Mouse (Mus musculus): ENCODE measurements around the gene Ttc41. TPM values are rescaled to one million over a fixed set of nuclear protein-coding genes. Genes with fewer than 3 reads are reported as not detected.

The Ttc41 gene
- polyA plus RNA-seq, 2 experiments, result 0.98 to 2.5 TPM

GRCm38 (mm10) chr10:86786083-86786482, 80.5 kb downstream of the Ttc41 start:
- Histone ChIP-seq H3K4me2 (replicated peaks; ENCODE audit: low read depth, low read length, severe bottlenecking) (no peak overlapping the region), H3K9ac (ENCODE audit: low read depth, low read length, severe bottlenecking) (no peak overlapping the region), H3K36me3 (ENCODE audit: control insufficient read depth, insufficient read depth, low read length) (no peaks in the 10 kb centered on the region), H3K4me3 (replicated peaks; ENCODE audit: low read length) (no peak overlapping the region), H3K27ac (replicated peaks; ENCODE audit: low read depth, low read length) (no peak overlapping the region), H3K9me3 (ENCODE audit: control insufficient read depth, low read length) (no peaks in the 10 kb centered on the region), H3K4me1 (ENCODE audit: control insufficient read depth, insufficient read depth, low read length) (peaks cover 8% of the 10 kb centered on the region; the same call in 1 of the 2 replicates), H3K27me3 (ENCODE audit: control insufficient read depth, insufficient read depth, low read length) (0 out of 2 replicates have a peak, but pooled peaks cover 1% of the 10 kb centered on the region)
- DNase-seq (ENCODE audit: low spot score), result no peak
- no peak for TF ChIP-seq POLR2A (IDR thresholded peaks at IDR 0.05; ENCODE audit: borderline replicate concordance, extremely low read depth, insufficient read depth, insufficient read length)
- WGBS, result 97% methylated on average over 5 of the region's 5 CpGs
- no peak for ATAC-seq (ENCODE audit: low FRiP score, low read depth)

- peaks cover 4% of the 10 kb centered on the region; the same call in 1 of the 2 replicates for H3K4me1 ChIP-seq (ENCODE audit: control insufficient read depth, insufficient read depth, low read length)
- no peak for TF ChIP-seq POLR2A (IDR thresholded peaks at IDR 0.05; ENCODE audit: borderline replicate concordance, extremely low read depth, insufficient read depth, insufficient read length)
- H3K9ac ChIP-seq (ENCODE audit: low read depth, low read length, severe bottlenecking), result no peak overlapping the region
- ATAC-seq (ENCODE audit: low FRiP score, low read depth) (no peak), DNase-seq (ENCODE audit: low spot score) (no peak)
- no peak overlapping the region for H3K4me3 ChIP-seq (replicated peaks; ENCODE audit: low read length)
- H3K4me2 ChIP-seq (replicated peaks; ENCODE audit: low read depth, low read length, severe bottlenecking), result no peak overlapping the region
- H3K36me3 ChIP-seq (ENCODE audit: control insufficient read depth, insufficient read depth, low read length), result no peaks in the 10 kb centered on the region
- 35% methylated on average over 5 of the region's 5 CpGs for WGBS
- H3K27ac ChIP-seq (replicated peaks; ENCODE audit: low read depth, low read length), result no peak overlapping the region
- H3K9me3 ChIP-seq (ENCODE audit: control insufficient read depth, low read length), result no peaks in the 10 kb centered on the region
- H3K27me3 ChIP-seq (ENCODE audit: control insufficient read depth, insufficient read depth, low read length), result no peaks in the 10 kb centered on the region
Observed at GRCm38 (mm10) chr10:86788193-86788592, 82.6 kb downstream of the Ttc41 start.

GRCm38 (mm10) chr10:86789146-86789672, 83.6 kb downstream of the Ttc41 start:
- 86% methylated on average over 7 of the region's 7 CpGs for WGBS
- DNase-seq (ENCODE audit: low spot score), result no peak
- Histone ChIP-seq H3K36me3 (ENCODE audit: control insufficient read depth, insufficient read depth, low read length) (no peaks in the 10 kb centered on the region), H3K4me3 (replicated peaks; ENCODE audit: low read length) (no peak overlapping the region), H3K4me2 (replicated peaks; ENCODE audit: low read depth, low read length, severe bottlenecking) (no peak overlapping the region), H3K4me1 (ENCODE audit: control insufficient read depth, insufficient read depth, low read length) (peaks cover 4% of the 10 kb centered on the region; the same call in 1 of the 2 replicates), H3K9ac (ENCODE audit: low read depth, low read length, severe bottlenecking) (no peak overlapping the region), H3K27ac (replicated peaks; ENCODE audit: low read depth, low read length) (no peak overlapping the region), H3K27me3 (ENCODE audit: control insufficient read depth, insufficient read depth, low read length) (no peaks in the 10 kb centered on the region), H3K9me3 (ENCODE audit: control insufficient read depth, low read length) (no peaks in the 10 kb centered on the region)
- ATAC-seq (ENCODE audit: low FRiP score, low read depth), result no peak
- TF ChIP-seq POLR2A (IDR thresholded peaks at IDR 0.05; ENCODE audit: borderline replicate concordance, extremely low read depth, insufficient read depth, insufficient read length), result no peak

GRCm38 (mm10) chr10:86791507-86792184, 86.0 kb downstream of the Ttc41 start:
- Histone ChIP-seq H3K27me3 (ENCODE audit: control insufficient read depth, insufficient read depth, low read length) (no peaks in the 10 kb centered on the region), H3K36me3 (ENCODE audit: control insufficient read depth, insufficient read depth, low read length) (no peaks in the 10 kb centered on the region), H3K4me2 (replicated peaks; ENCODE audit: low read depth, low read length, severe bottlenecking) (no peak overlapping the region), H3K9me3 (ENCODE audit: control insufficient read depth, low read length) (no peaks in the 10 kb centered on the region), H3K4me3 (replicated peaks; ENCODE audit: low read length) (no peak overlapping the region), H3K27ac (replicated peaks; ENCODE audit: low read depth, low read length) (no peak overlapping the region), H3K4me1 (ENCODE audit: control insufficient read depth, insufficient read depth, low read length) (peaks cover 4% of the 10 kb centered on the region; the same call in 1 of the 2 replicates), H3K9ac (ENCODE audit: low read depth, low read length, severe bottlenecking) (no peak overlapping the region)
- DNase-seq (ENCODE audit: low spot score) (no peak), ATAC-seq (ENCODE audit: low FRiP score, low read depth) (no peak)
- no peak for TF ChIP-seq POLR2A (IDR thresholded peaks at IDR 0.05; ENCODE audit: borderline replicate concordance, extremely low read depth, insufficient read depth, insufficient read length)
- 72% methylated on average over 7 of the region's 7 CpGs for WGBS

GRCm38 (mm10) chr10:86793509-86793951, 87.9 kb downstream of the Ttc41 start:
- Histone ChIP-seq H3K36me3 (ENCODE audit: control insufficient read depth, insufficient read depth, low read length) (no peaks in the 10 kb centered on the region), H3K4me3 (replicated peaks; ENCODE audit: low read length) (no peak overlapping the region), H3K4me2 (replicated peaks; ENCODE audit: low read depth, low read length, severe bottlenecking) (no peak overlapping the region), H3K27ac (replicated peaks; ENCODE audit: low read depth, low read length) (no peak overlapping the region), H3K9me3 (ENCODE audit: control insufficient read depth, low read length) (no peaks in the 10 kb centered on the region), H3K4me1 (ENCODE audit: control insufficient read depth, insufficient read depth, low read length) (no peaks in the 10 kb centered on the region), H3K9ac (ENCODE audit: low read depth, low read length, severe bottlenecking) (no peak overlapping the region), H3K27me3 (ENCODE audit: control insufficient read depth, insufficient read depth, low read length) (no peaks in the 10 kb centered on the region)
- WGBS, result 69% methylated on average over 2 of the region's 2 CpGs
- no peak for ATAC-seq (ENCODE audit: low FRiP score, low read depth)
- TF ChIP-seq POLR2A (IDR thresholded peaks at IDR 0.05; ENCODE audit: borderline replicate concordance, extremely low read depth, insufficient read depth, insufficient read length), result no peak
- DNase-seq (ENCODE audit: low spot score), result no peak
